ENCODE assay signal across 8 mouse cellular contexts in genomic region chr15:93519836-93520826, GRCm38 (mm10).
A peak's percentile ranks its signal among the peaks of the same experiment; 100 is the strongest.
DNase-seq lines count a peak whose midpoint lies in the region; ATAC-seq lines count a peak whose summit lies in the region.

No protein-coding gene starts in this region.

- H3K4me3 ChIP-seq in embryonic facial prominence, embryonic 10.5 days = peak overlapping the region; percentile 90
- peak overlapping the region; percentile 68 for H3K4me3 ChIP-seq in liver, embryonic 15.5 days (replicated peaks)
- peak overlapping the region; percentile 79 for H3K4me3 ChIP-seq in stomach, embryonic 16.5 days (replicated peaks; ENCODE audit: low read length)

- peaks cover 61% of the 10 kb centered on the region for H3K4me1 ChIP-seq in embryonic facial prominence, embryonic 10.5 days
- peaks cover 32% of the 10 kb centered on the region for H3K4me1 ChIP-seq in liver, embryonic 15.5 days (replicated peaks)
- peaks cover 23% of the 10 kb centered on the region for H3K4me1 ChIP-seq in stomach, embryonic 16.5 days (ENCODE audit: control insufficient read depth, insufficient read depth, low read length)

- DNase-seq in adrenal gland, postnatal 36 days = peak; percentile 20 to 21
- DNase-seq in adrenal gland, postnatal 10 days = no peak
- peak; percentile 45 for DNase-seq in embryonic facial prominence, embryonic 10.5 days (ENCODE audit: low spot score)
- peak; percentile 64 for DNase-seq in heart, postnatal 4 days
- no peak for DNase-seq in left cerebral cortex, adult 18-20 months (ENCODE audit: low spot score in 2 of 2)
- DNase-seq in ovary, postnatal 14 days (ENCODE audit: low spot score) = no peak

- H3K4me2 ChIP-seq in liver, embryonic 15.5 days = peak overlapping the region; percentile 90
- H3K4me2 ChIP-seq in stomach, embryonic 16.5 days (ENCODE audit: low read depth, low read length) = peak overlapping the region; percentile 82

- H3K27me3 ChIP-seq in embryonic facial prominence, embryonic 10.5 days (replicated peaks; ENCODE audit: low read depth, poor library complexity, severe bottlenecking) = peaks cover 65% of the 10 kb centered on the region
- peaks cover 59% of the 10 kb centered on the region for H3K27me3 ChIP-seq in liver, embryonic 15.5 days
- H3K27me3 ChIP-seq in stomach, embryonic 16.5 days (ENCODE audit: control insufficient read depth, insufficient read depth, low read length) = no peaks in the 10 kb centered on the region

- H3K9me3 ChIP-seq in embryonic facial prominence, embryonic 10.5 days = no peaks in the 10 kb centered on the region
- H3K9me3 ChIP-seq in liver, embryonic 15.5 days (replicated peaks) = no peaks in the 10 kb centered on the region
- H3K9me3 ChIP-seq in stomach, embryonic 16.5 days (replicated peaks; ENCODE audit: control insufficient read depth, low read length) = no peaks in the 10 kb centered on the region

- ATAC-seq in liver, embryonic 15.5 days (ENCODE audit: insufficient read depth) = no peak
- no peak for ATAC-seq in stomach, embryonic 16.5 days (ENCODE audit: insufficient read depth, low FRiP score)

- H3K9ac ChIP-seq in liver, embryonic 15.5 days = no peak overlapping the region
- peak overlapping the region; percentile 86 for H3K9ac ChIP-seq in stomach, embryonic 16.5 days (ENCODE audit: low read length)

- H3K36me3 ChIP-seq in embryonic facial prominence, embryonic 10.5 days (replicated peaks) = no peaks in the 10 kb centered on the region
- no peaks in the 10 kb centered on the region for H3K36me3 ChIP-seq in liver, embryonic 15.5 days (replicated peaks)
- no peaks in the 10 kb centered on the region for H3K36me3 ChIP-seq in stomach, embryonic 16.5 days (ENCODE audit: control insufficient read depth, insufficient read depth, low read length)

- H3K27ac ChIP-seq in embryonic facial prominence, embryonic 10.5 days (replicated peaks) = peak overlapping the region; percentile 89
- no peak overlapping the region for H3K27ac ChIP-seq in liver, embryonic 15.5 days (replicated peaks)
- H3K27ac ChIP-seq in stomach, embryonic 16.5 days (ENCODE audit: low read length) = peak overlapping the region; percentile 90

- WGBS in embryonic facial prominence, embryonic 10.5 days = 4% methylated on average over 17 of the region's 17 CpGs
- 10% methylated on average over 17 of the region's 17 CpGs for WGBS in liver, embryonic 15.5 days (ENCODE audit: insufficient replicate concordance)
- WGBS in stomach, embryonic 16.5 days = 12% methylated on average over 17 of the region's 17 CpGs

Comparison
In these comparisons a context has a peak if more than half of its experiments do, and no peak if none do; other contexts are left out.
1. DNase-seq: peak in adrenal gland, postnatal 36 days (2 of 2), embryonic facial prominence, embryonic 10.5 days (single experiment) and heart, postnatal 4 days (single experiment); none in adrenal gland, postnatal 10 days (single experiment), left cerebral cortex, adult 18-20 months (0 of 2) and ovary, postnatal 14 days (single experiment).
2. Peak in every context shown above with its lines, with median percentiles within 50 percentile points of each other: H3K4me3 ChIP-seq.